Mouse (Mus musculus) forebrain, embryonic 13.5 days (tissue): ENCODE results near the gene Alpl. TPM values are rescaled to one million over a fixed set of nuclear protein-coding genes. Genes with fewer than 3 reads are reported as not detected.

Experiments
- ATAC-seq: fragments of 200-750 bp; cut with Nextera tagmentation; 2 replicates; pipeline ENCODE4 v1.8.0; 2017
- H3K27ac ChIP-seq: fragments of 300-500 bp; sonication (generic); 2 replicates; pipeline ENCODE4 v1.5.1; 2015; ENCODE audit warnings: inconsistent platforms, mild to moderate bottlenecking, moderate library complexity
- H3K27me3 ChIP-seq: fragments of 300-500 bp; sonication (generic); 2 replicates; pipeline ENCODE4 v1.6.1; 2015; ENCODE audit warnings: mild to moderate bottlenecking, inconsistent platforms
- H3K36me3 ChIP-seq: fragments of 300-500 bp; sonication (generic); 2 replicates; pipeline ENCODE4 v1.6.1; 2015; ENCODE audit warnings: mild to moderate bottlenecking, inconsistent platforms; ENCODE audit not compliant: poor library complexity, severe bottlenecking
- H3K4me1 ChIP-seq: fragments of 300-500 bp; sonication (generic); 2 replicates; pipeline ENCODE4 v1.6.1; 2015; ENCODE audit warnings: inconsistent platforms
- H3K4me2 ChIP-seq: fragments of 300-500 bp; sonication (generic); 2 replicates; pipeline ENCODE4 v1.6.1; 2015; ENCODE audit warnings: inconsistent platforms, mild to moderate bottlenecking, moderate library complexity
- H3K4me3 ChIP-seq: fragments of 300-500 bp; sonication (generic); 2 replicates; pipeline ENCODE4 v1.5.1; 2015; ENCODE audit warnings: mild to moderate bottlenecking, inconsistent platforms
- H3K9ac ChIP-seq: fragments of 300-500 bp; sonication (generic); 2 replicates; pipeline ENCODE4 v1.6.1; 2015; ENCODE audit warnings: mild to moderate bottlenecking, inconsistent platforms
- H3K9me3 ChIP-seq: fragments of 300-500 bp; sonication (generic); replicated peaks from 2 replicates; pipeline ENCODE4 v1.6.1; 2016; ENCODE audit warnings: inconsistent platforms
- WGBS: fragments of 180-500 bp; shearing (Covaris S2); methylation state at CpG from one replicate; pipeline ENCODE4 v1.1.7; 2015; 5-methylcytosine and 5-hydroxymethylcytosine counted together
- polyA plus RNA-seq: library from polyadenylated mRNA; unstranded; fragments of >200 nt; fragmentation: Nextera tagmentation; extraction: Ambion mirVana; gene quantifications from 2 replicates; pipeline ENCODE4 v1.2.1, GENCODE M21; 2015

Gene Alpl
- polyA plus RNA-seq, 1 experiment from 2014 or later: 10.5 TPM

DNA sequence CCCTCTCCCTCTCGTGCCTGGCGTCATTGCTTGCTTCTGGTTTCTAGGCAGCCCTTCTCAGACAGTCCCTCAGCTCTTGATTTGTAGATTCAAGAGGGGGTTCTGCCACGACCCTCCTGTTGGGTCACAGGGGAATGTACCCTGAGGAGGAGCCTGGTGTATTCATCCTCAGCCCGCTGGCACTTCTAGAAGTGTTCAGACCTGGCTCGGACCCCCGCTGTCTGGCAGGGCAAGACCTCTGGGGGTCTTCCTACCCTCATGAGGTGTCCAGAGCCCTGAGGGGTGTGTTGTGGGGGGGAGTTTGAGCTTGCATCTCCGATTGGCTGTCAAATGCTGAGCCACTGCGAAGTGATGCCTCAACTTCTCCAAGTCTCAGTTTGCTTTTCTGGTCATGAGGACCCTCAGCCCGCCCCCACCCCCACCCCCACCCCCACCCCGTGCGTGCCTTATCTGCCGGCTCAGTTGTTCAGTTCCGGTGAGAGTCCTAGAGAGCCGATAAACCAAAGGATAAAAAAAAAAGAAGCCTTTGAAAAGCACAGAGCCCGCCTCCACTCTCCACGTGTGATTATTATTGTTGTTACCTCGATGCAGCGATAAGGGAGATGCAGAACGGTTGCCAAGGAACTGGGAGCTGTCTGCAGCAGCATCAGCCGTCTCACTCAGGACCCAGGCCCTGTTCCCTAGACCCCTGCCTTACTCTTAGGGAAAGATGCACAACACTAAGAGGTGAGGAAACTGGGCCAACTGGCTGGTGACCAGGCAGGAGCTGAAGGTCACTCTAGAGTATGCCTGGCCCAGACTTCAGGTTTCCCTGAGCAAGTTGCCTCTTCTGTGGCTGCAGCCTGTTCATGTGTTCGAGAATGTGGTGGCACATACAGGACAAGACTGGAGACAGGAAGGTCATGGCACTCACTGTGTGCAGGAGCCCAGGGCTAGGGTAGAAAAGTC, 96.6 kb downstream of the Alpl start:
- ATAC-seq: no peak
- Histone ChIP-seq H3K27ac (no peak overlapping the region), H3K4me1 (peaks cover 39% of the 10 kb centered on the region), H3K4me3 (no peak overlapping the region), H3K4me2 (no peak overlapping the region), H3K36me3 (no peaks in the 10 kb centered on the region), H3K9ac (no peak overlapping the region), H3K27me3 (no peaks in the 10 kb centered on the region), H3K9me3 (no peaks in the 10 kb centered on the region)
- WGBS: 47% methylated on average over 21 of the region's 21 CpGs

DNA sequence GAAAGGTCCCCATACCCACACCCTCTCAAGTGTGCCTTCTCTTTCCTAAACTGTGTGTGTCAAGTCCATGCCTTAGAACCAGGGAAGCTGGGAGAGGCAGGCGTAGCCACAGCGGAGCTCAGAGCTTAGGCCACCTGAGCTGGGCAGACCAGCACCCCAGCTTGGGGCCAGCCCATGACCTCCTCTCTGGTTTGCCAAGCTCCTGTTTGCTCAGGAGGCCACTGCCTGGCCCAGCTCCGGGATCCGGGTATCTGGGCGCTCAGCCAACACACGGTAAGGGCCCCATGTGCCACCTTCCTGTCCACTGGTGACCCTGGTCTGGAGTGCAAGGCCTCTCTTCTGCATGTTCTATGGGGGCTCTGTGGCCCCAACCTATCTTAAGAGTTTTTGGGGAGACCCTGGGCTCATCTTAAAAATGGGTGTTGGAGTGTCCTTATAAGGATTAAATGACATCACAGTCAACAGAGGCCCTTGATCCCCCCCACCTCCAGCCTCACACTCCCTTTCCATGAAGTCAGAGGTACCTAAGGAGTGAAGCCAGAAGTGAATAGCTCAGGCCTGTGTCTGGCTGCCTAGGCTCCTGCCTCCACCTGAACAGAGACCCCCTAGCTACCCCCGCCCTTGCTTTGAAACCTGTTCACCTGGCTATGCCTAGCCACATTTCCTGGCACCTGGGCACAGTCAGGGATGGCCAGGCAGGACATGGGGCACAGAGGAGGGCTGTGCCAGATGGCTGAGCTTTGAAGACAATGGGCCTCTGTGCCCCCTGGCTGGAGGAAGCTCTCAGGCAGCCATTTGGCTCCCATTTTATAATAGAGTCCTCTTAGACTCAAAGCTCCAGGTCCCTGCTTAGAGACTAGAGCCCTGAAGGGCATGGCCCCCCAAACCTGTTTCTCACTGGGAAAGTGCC, 97.9 kb downstream of the Alpl start:
- WGBS: 67% methylated on average over 7 of the region's 7 CpGs
- Histone ChIP-seq H3K4me3 (no peak overlapping the region), H3K36me3 (no peaks in the 10 kb centered on the region), H3K9ac (no peak overlapping the region), H3K27me3 (no peaks in the 10 kb centered on the region), H3K4me1 (peaks cover 36% of the 10 kb centered on the region), H3K27ac (no peak overlapping the region), H3K9me3 (no peaks in the 10 kb centered on the region), H3K4me2 (no peak overlapping the region)
- ATAC-seq: no peak

DNA sequence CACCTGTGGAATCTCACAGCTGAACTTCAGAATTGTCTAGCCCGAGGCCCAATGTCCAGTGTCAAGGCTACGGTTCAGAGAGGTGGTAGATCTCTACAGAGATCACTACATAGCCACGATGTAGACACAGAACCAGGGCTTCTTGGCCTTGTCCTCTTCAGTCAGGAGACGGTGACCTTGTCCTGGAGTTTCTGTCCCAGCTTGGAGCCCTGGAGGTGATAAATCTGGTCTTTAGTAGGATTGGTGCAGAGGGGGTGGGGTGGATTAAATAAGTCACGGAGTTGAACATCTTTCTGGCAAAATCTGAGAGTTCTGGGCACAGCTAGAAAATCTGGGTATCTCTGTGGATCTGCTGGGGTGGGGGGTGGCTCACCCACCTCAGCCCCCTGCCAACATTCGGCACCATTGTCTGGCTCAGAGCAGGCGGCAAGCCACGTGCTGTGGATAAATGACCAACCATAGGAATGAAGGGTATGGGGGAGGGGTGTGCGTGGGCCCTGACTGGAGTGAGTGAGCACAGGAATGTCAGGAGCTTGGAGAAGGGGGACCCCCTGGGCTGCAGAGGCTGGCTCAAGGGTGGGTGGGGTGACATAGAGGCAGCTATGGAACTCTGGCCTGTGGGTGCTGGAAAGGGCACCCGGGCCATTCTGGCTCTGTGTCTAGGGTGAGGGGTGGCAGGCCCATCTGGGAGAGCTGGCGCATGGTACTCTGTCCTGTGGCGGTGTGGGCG, 98.9 kb downstream of the Alpl start:
- Histone ChIP-seq H3K4me3 (no peak overlapping the region), H3K9me3 (no peaks in the 10 kb centered on the region), H3K36me3 (no peaks in the 10 kb centered on the region), H3K9ac (no peak overlapping the region), H3K4me2 (no peak overlapping the region), H3K4me1 (peaks cover 36% of the 10 kb centered on the region), H3K27me3 (no peaks in the 10 kb centered on the region), H3K27ac (no peak overlapping the region)
- ATAC-seq: no peak
- WGBS: 74% methylated on average over 13 of the region's 13 CpGs

DNA sequence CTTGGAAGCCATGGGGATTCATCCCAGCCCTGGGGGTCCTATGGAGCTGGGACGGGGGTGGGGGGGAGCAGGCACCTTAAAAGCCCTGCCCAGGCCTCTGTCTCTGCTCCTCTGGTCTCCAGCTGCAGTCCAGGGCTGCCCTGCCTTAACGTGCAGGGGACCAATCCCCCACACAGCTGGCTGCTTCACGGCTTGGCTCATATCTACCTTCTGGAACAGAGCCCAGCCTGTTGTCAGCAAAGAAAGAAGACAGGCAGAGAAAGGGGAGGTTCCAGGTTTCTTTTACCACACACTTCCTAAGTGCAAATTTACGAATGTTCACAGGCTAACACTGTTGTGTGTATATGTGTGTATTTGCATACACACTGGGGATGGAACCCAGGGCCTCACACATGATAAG, 100.3 kb downstream of the Alpl start:
- Histone ChIP-seq H3K27ac (no peak overlapping the region), H3K4me2 (no peak overlapping the region), H3K36me3 (no peaks in the 10 kb centered on the region), H3K4me3 (no peak overlapping the region), H3K4me1 (peaks cover 36% of the 10 kb centered on the region), H3K27me3 (no peaks in the 10 kb centered on the region), H3K9ac (no peak overlapping the region), H3K9me3 (no peaks in the 10 kb centered on the region)
- no peak for ATAC-seq
- WGBS: 17% methylated on average over 4 of the region's 4 CpGs

DNA sequence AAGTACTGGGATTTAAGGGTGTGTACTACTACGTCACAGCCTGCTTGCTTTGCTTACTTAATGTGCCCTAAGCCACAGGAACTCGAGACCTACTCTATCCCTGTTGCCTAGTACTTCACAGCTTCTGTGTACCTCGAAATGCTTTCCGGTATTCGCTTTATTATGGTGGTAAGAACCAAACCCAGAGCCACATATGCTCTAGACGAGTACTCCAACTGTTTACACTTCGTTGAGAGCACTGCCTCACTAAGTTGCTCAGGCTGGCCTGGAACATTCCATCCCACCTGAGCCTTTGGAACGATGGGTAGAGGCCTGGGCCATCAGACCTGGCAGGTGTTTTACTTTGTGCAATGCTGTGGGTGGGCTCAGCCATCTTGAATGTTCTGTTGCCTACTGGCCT, 100.9 kb downstream of the Alpl start:
- H3K9me3 ChIP-seq: no peaks in the 10 kb centered on the region
- ATAC-seq: no peak
- no peaks in the 10 kb centered on the region for H3K36me3 ChIP-seq
- H3K27me3 ChIP-seq: no peaks in the 10 kb centered on the region
- WGBS: 83% methylated on average over 8 of the region's 8 CpGs
- no peak overlapping the region for H3K4me2 ChIP-seq
- H3K9ac ChIP-seq: no peak overlapping the region
- H3K27ac ChIP-seq: no peak overlapping the region
- H3K4me1 ChIP-seq: peaks cover 36% of the 10 kb centered on the region
- no peak overlapping the region for H3K4me3 ChIP-seq

DNA sequence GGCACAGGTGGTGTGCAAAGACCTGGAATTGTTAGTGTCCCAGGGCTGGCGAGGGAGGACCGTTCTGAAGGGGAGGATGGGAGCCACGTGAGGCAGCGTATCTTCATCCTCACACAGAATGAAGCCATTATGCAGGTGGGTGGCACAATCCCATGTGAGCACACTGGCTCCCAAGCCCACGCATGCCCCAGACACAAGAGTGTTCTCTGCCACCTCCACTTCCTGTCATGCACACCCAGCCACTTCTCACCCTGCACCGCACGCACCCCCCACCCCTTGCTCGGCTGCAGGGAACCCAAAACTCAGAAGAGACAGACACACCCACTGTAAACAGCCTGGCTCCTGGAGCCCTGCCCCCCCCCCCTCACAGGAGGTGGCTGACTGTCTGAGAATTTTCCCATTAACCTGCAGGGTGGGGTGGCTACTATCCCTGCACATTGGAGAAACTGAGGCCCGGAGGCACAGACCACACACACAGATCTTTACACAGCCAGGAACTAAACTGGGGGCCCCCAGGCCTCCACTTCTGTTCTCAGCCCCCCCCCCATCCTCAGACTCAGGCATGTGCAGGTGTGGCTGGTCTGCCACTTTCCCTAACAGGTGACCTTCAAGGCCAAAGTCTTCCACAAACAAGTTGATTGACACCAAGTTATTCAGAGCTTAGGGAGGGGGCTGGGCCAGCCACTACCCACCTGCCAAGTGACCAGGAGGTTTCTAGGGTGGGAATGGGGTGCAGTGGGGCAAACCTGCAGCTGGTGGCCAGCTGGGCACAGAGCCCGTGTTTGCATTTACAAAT, 103.9 kb downstream of the Alpl start:
- no peaks in the 10 kb centered on the region for H3K36me3 ChIP-seq
- H3K4me2 ChIP-seq: no peak overlapping the region
- H3K4me3 ChIP-seq: no peak overlapping the region
- WGBS: 87% methylated on average over 10 of the region's 10 CpGs
- no peak overlapping the region for H3K27ac ChIP-seq
- H3K4me1 ChIP-seq: peaks cover 11% of the 10 kb centered on the region; the same call in 1 of the 2 replicates
- H3K27me3 ChIP-seq: no peaks in the 10 kb centered on the region
- no peaks in the 10 kb centered on the region for H3K9me3 ChIP-seq
- H3K9ac ChIP-seq: no peak overlapping the region
- no peak for ATAC-seq

Other genes starting within 250 kb of the Alpl start
- gene Ldlrad2, start 221.8 kb downstream of the Alpl start, polyA plus RNA-seq: not detected in 2 replicates
- 69.9 and 76.8 TPM in 2 replicates for gene Usp48, start 202.6 kb downstream of the Alpl start, polyA plus RNA-seq
- gene Rap1gap, start 131.7 kb downstream of the Alpl start, polyA plus RNA-seq: 11.8 and 16.5 TPM in 2 replicates
- gene Ece1, start 65.9 kb upstream of the Alpl start, polyA plus RNA-seq: 10.8 and 12.9 TPM in 2 replicates
- gene Eif4g3, start 196.6 kb upstream of the Alpl start, polyA plus RNA-seq: 43.9 and 46.2 TPM in 2 replicates